Mouse (Mus musculus): Measurements from ENCODE around the gene Car2. TPM values are rescaled to one million over a fixed set of nuclear protein-coding genes. Genes with fewer than 3 reads are reported as not detected.

Car2 gene
- total RNA-seq, 2 experiments from 2014 or later, result 101 to 106 TPM

DNA sequence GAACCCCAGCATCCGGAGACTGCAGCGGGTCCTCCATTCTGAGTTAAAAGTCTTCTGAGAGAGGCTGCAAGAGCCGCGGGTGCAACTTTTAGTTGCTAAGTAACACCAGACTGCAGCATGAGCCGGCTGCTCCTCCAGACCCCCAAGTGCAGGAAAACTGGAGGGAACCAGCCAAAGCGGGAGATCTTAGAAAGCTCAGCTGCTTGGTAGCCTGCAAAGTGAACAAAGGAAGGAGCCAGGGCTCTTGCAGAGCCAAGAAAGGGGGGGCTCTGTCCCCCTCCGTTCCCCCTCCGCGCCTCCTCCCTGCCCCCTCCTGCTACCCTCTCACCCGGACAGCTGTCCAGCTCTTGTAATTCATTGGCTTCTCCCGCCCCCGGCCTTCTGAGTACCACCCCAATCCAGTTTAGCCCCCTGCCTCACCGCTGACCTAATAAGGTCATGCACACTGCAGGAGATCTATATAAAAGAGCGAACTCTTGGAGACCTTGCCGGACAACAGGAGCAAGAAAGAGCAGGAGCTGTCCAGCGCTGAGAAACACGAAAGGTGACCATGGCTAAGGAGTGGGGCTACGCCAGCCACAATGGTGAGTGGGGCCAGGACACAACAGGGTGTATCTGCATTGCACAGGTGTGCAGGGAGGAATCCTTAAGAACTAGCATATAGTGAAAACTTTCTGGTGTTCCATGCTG lies 22.9 kb upstream of the Car2 start, which contains the start of gene Car3:
TSS of gene Car3 (plus strand) at position 491 of the 690 bp plus-strand sequence.
- no peak for TF ChIP-seq CTCF (IDR thresholded peaks at IDR 0.05)
- Histone ChIP-seq H3K4me3 (peak within 1 kb of the TSS; percentile 28), H3K27ac (no peak within 1 kb of the TSS)
- intact Hi-C loops (cut with DNase I), result no loop called here
- no peak for DNase-seq (ENCODE audit: extremely low spot score in 1 of 2, low spot score in 2 of 2)

GRCm38 (mm10) chr3:14863922-14864321 lies 22.2 kb upstream of the Car2 start:
- Histone ChIP-seq H3K4me3 (no peak overlapping the region), H3K27ac (no peak overlapping the region)
- TF ChIP-seq CTCF (IDR thresholded peaks at IDR 0.05), result no peak
- DNase-seq (ENCODE audit: extremely low spot score in 1 of 2, low spot score in 2 of 2), result no peak
- intact Hi-C loops (cut with DNase I), result no loop called here

DNA sequence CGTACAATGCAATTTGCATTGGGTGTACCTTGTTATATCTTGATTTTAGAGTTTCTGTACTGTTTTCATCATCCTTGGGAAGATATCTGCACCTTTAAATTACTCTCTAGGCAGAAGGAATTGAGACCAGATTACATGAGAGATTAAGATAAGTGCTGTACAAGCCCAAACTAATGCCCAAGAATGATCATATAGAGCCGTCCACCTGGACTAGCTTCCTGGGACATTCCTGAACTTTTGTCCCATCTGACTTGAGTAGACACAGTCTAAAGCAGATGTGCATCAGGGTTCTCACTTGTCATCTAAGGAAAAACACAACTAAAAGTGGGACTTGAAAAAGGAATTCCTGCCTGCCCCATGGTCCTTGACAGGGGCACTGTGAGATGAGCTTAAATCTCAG lies 20.1 kb upstream of the Car2 start:
- H3K27ac ChIP-seq, result no peak overlapping the region
- no peak overlapping the region for H3K4me3 ChIP-seq
- TF ChIP-seq CTCF (IDR thresholded peaks at IDR 0.05), result no peak
- no peak for DNase-seq (ENCODE audit: extremely low spot score in 1 of 2, low spot score in 2 of 2)
- intact Hi-C loops (cut with DNase I), result no loop called here

DNA sequence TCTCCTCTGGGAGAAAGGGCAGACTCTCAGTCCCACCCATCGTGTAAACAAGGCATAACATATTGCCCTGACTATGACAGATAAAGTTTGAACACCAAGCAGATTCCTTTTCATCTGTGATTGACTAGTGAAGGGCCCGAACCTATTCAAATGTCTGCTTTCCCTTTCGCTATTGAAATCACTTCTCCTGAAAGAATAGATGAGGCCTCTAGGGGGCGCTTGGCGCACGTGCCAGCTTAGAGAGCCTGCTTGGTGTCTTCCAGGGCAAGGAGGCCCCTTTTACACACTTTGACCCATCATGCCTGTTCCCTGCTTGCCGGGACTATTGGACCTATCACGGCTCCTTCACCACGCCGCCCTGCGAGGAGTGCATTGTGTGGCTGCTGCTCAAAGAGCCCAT lies 16.3 kb upstream of the Car2 start:
- Histone ChIP-seq H3K4me3 (0 out of 2 replicates have a peak overlapping the region, but pooled peaks have one; percentile 18), H3K27ac (no peak overlapping the region)
- intact Hi-C loops (cut with DNase I), result loop anchor here (5.0 kb wide), 2 partner anchors 192 to 373 kb away; no protein-coding TSS in a partner anchor
- peak; percentile 46 to 57 for DNase-seq (ENCODE audit: extremely low spot score in 1 of 2, low spot score in 2 of 2)
- peak; percentile 79 for TF ChIP-seq CTCF (IDR thresholded peaks at IDR 0.05)

- H3K27ac ChIP-seq, result no peak overlapping the region
Measured at GRCm38 (mm10) chr3:14870528-14870927, 15.5 kb upstream of the Car2 start.

GRCm38 (mm10) chr3:14871386-14871785 lies 14.7 kb upstream of the Car2 start:
- TF ChIP-seq CTCF (IDR thresholded peaks at IDR 0.05), result no peak; the same call in none of the 2 replicates
- Histone ChIP-seq H3K27ac (no peak overlapping the region), H3K4me3 (no peak overlapping the region)
- no peak for DNase-seq (ENCODE audit: extremely low spot score in 1 of 2, low spot score in 2 of 2)
- intact Hi-C loops (cut with DNase I), result loop anchor here (5.0 kb wide), 2 partner anchors 194 to 371 kb away; no protein-coding TSS in a partner anchor

More at GRCm38 (mm10) chr3:14870528-14870927, 15.5 kb upstream of the Car2 start:
- TF ChIP-seq CTCF (IDR thresholded peaks at IDR 0.05), result no peak
- no peak for DNase-seq (ENCODE audit: extremely low spot score in 1 of 2, low spot score in 2 of 2)
- intact Hi-C loops (cut with DNase I), result loop anchor here (5.0 kb wide), 2 partner anchors 193 to 372 kb away; no protein-coding TSS in a partner anchor
- H3K4me3 ChIP-seq, result no peak overlapping the region

- no peak for DNase-seq (ENCODE audit: extremely low spot score in 1 of 2, low spot score in 2 of 2)
Measured at GRCm38 (mm10) chr3:14874402-14875040, 11.6 kb upstream of the Car2 start.

GRCm38 (mm10) chr3:14876325-14876918 lies 9.7 kb upstream of the Car2 start:
- H3K4me3 ChIP-seq, result no peak overlapping the region
- no peak overlapping the region for H3K27ac ChIP-seq
- intact Hi-C loops (cut with DNase I), result no loop called here
- TF ChIP-seq CTCF (IDR thresholded peaks at IDR 0.05), result no peak
- DNase-seq (ENCODE audit: extremely low spot score in 1 of 2, low spot score in 2 of 2), result no peak

More at GRCm38 (mm10) chr3:14874402-14875040, 11.6 kb upstream of the Car2 start:
- intact Hi-C loops (cut with DNase I), result loop anchor here (1.0 to 5.0 kb wide), 3 partner anchors 197 to 368 kb away; no protein-coding TSS in a partner anchor
- H3K27ac ChIP-seq, result no peak overlapping the region
- H3K4me3 ChIP-seq, result no peak overlapping the region
- TF ChIP-seq CTCF (IDR thresholded peaks at IDR 0.05), result peak; percentile 82

- intact Hi-C loops (cut with DNase I), result no loop called here
- no peak for DNase-seq (ENCODE audit: extremely low spot score in 1 of 2, low spot score in 2 of 2)
- no peak overlapping the region for H3K4me3 ChIP-seq
- TF ChIP-seq CTCF (IDR thresholded peaks at IDR 0.05), result no peak
- no peak overlapping the region for H3K27ac ChIP-seq
Measured at GRCm38 (mm10) chr3:14877251-14877909, 8.7 kb upstream of the Car2 start.

GRCm38 (mm10) chr3:14878749-14879223 lies 7.3 kb upstream of the Car2 start:
- intact Hi-C loops (cut with DNase I), result no loop called here
- DNase-seq (ENCODE audit: extremely low spot score in 1 of 2, low spot score in 2 of 2), result no peak
- no peak for TF ChIP-seq CTCF (IDR thresholded peaks at IDR 0.05)
- no peak overlapping the region for H3K27ac ChIP-seq
- H3K4me3 ChIP-seq, result no peak overlapping the region

GRCm38 (mm10) chr3:14879293-14879692 lies 6.8 kb upstream of the Car2 start:
- no peak for TF ChIP-seq CTCF (IDR thresholded peaks at IDR 0.05)
- no peak overlapping the region for H3K27ac ChIP-seq
- no peak overlapping the region for H3K4me3 ChIP-seq
- DNase-seq (ENCODE audit: extremely low spot score in 1 of 2, low spot score in 2 of 2), result no peak
- intact Hi-C loops (cut with DNase I), result no loop called here
